Comparison of ENCODE assay signal across 12 mouse cellular contexts in genomic region chr1:187606271-187607040, GRCm38 (mm10). TPM values are rescaled to one million over a fixed set of nuclear protein-coding genes. Genes with fewer than 3 reads are reported as not detected.
DNase-seq lines count a peak whose midpoint lies in the region; ATAC-seq lines count a peak whose summit lies in the region.
"Had no signal": no experiment of that assay in that cellular context is flagged by ENCODE, and none has a peak within 500 bp of the region (broad histone marks: within the 10 kb centered on the region; RNA-seq: fewer than 3 reads in every experiment).

No protein-coding gene starts in this region.

- 20% methylated on average over 23 of the region's 23 CpGs for WGBS in heart, embryonic 14.5 days
- WGBS in embryonic facial prominence, embryonic 10.5 days: 2% methylated on average over 23 of the region's 23 CpGs
- WGBS in hindbrain, embryonic 11.5 days: 2% methylated on average over 23 of the region's 23 CpGs
- 4% methylated on average over 23 of the region's 23 CpGs for WGBS in midbrain, embryonic 13.5 days

- H3K36me3 ChIP-seq in heart, embryonic 14.5 days (ENCODE audit: control insufficient read depth, insufficient read depth, low read length): no peaks in the 10 kb centered on the region
- H3K36me3 ChIP-seq in embryonic facial prominence, embryonic 10.5 days (replicated peaks): no peaks in the 10 kb centered on the region
- no peaks in the 10 kb centered on the region for H3K36me3 ChIP-seq in hindbrain, embryonic 11.5 days (ENCODE audit: control insufficient read depth, insufficient read depth, low read length)
- H3K36me3 ChIP-seq in midbrain, embryonic 13.5 days: no peaks in the 10 kb centered on the region

- peaks cover 40% of the 10 kb centered on the region for H3K27me3 ChIP-seq in heart, embryonic 14.5 days (ENCODE audit: control insufficient read depth, insufficient read depth, low read length)
- peaks cover 100% of the 10 kb centered on the region for H3K27me3 ChIP-seq in embryonic facial prominence, embryonic 10.5 days (replicated peaks; ENCODE audit: low read depth, poor library complexity, severe bottlenecking)
- H3K27me3 ChIP-seq in hindbrain, embryonic 11.5 days (ENCODE audit: control insufficient read depth, insufficient read depth, low read length): peaks cover 62% of the 10 kb centered on the region
- H3K27me3 ChIP-seq in midbrain, embryonic 13.5 days: peaks cover 88% of the 10 kb centered on the region
- H3K27me3 ChIP-seq: Patski had no signal

- no peak overlapping the region for H3K9ac ChIP-seq in heart, embryonic 14.5 days (ENCODE audit: low read length)
- no peak overlapping the region for H3K9ac ChIP-seq in hindbrain, embryonic 11.5 days (ENCODE audit: low read depth, low read length)
- H3K9ac ChIP-seq in midbrain, embryonic 13.5 days (replicated peaks): no peak overlapping the region

- ATAC-seq in heart, embryonic 14.5 days (ENCODE audit: insufficient number of reproducible peaks, insufficient read depth, low FRiP score, low read depth): no peak
- ATAC-seq in hindbrain, embryonic 11.5 days (ENCODE audit: low FRiP score): no peak
- ATAC-seq in midbrain, embryonic 13.5 days: no peak
- no peak for ATAC-seq in megakaryocyte progenitor cell, adult 5-6 weeks (replicated peaks; ENCODE audit: poor library complexity)
- ATAC-seq: Patski had no signal

- H3K4me3 ChIP-seq in heart, embryonic 14.5 days (ENCODE audit: control insufficient read depth in 1 of 2, insufficient read depth in 1 of 2, low read depth in 1 of 2, low read length in 2 of 2): no peak overlapping the region
- H3K4me3 ChIP-seq in embryonic facial prominence, embryonic 10.5 days: peak overlapping the region; percentile 36
- no peak overlapping the region for H3K4me3 ChIP-seq in hindbrain, embryonic 11.5 days (ENCODE audit: low read depth, low read length)
- H3K4me3 ChIP-seq in midbrain, embryonic 13.5 days (replicated peaks): 0 out of 2 replicates have a peak overlapping the region, but pooled peaks have one; percentile 9
- H3K4me3 ChIP-seq: erythroblast, embryonic 14.5 days had no signal

- H3K4me1 ChIP-seq in heart, embryonic 14.5 days (ENCODE audit: control insufficient read depth in 2 of 2, insufficient read depth in 2 of 2, low read length in 2 of 2): peaks cover 31 to 44% of the 10 kb centered on the region in 2 experiments
- peaks cover 69% of the 10 kb centered on the region for H3K4me1 ChIP-seq in embryonic facial prominence, embryonic 10.5 days
- peaks cover 9% of the 10 kb centered on the region for H3K4me1 ChIP-seq in hindbrain, embryonic 11.5 days (replicated peaks; ENCODE audit: control insufficient read depth, insufficient read depth, low read length)
- peaks cover 70% of the 10 kb centered on the region for H3K4me1 ChIP-seq in midbrain, embryonic 13.5 days (replicated peaks)

- H3K27ac ChIP-seq in heart, embryonic 14.5 days (replicated peaks in 1 of 2; ENCODE audit: control insufficient read depth in 1 of 2, insufficient read depth in 1 of 2, low read depth in 2 of 2, low read length in 2 of 2): no peak overlapping the region
- H3K27ac ChIP-seq in embryonic facial prominence, embryonic 10.5 days (replicated peaks): no peak overlapping the region
- no peak overlapping the region for H3K27ac ChIP-seq in hindbrain, embryonic 11.5 days (ENCODE audit: low read depth, low read length)
- no peak overlapping the region for H3K27ac ChIP-seq in midbrain, embryonic 13.5 days

- DNase-seq in heart, adult 9 months (ENCODE audit: low spot score in 2 of 2): no peak
- DNase-seq in embryonic facial prominence, embryonic 10.5 days (ENCODE audit: low spot score): peak; percentile 38
- DNase-seq in hindbrain, embryonic 11.5 days (ENCODE audit: low spot score): peak; percentile 50
- DNase-seq in left cerebral cortex, adult 9 months (ENCODE audit: low spot score in 2 of 2): no peak
- DNase-seq in adipocyte (ENCODE audit: low spot score): no peak
- DNase-seq: lung, postnatal 14 days had no signal

- H3K9me3 ChIP-seq in heart, embryonic 14.5 days (ENCODE audit: control insufficient read depth, low read length): no peaks in the 10 kb centered on the region
- H3K9me3 ChIP-seq in embryonic facial prominence, embryonic 10.5 days: no peaks in the 10 kb centered on the region
- H3K9me3 ChIP-seq in hindbrain, embryonic 11.5 days (ENCODE audit: control insufficient read depth, low read length): no peaks in the 10 kb centered on the region
- H3K9me3 ChIP-seq in midbrain, embryonic 13.5 days: no peaks in the 10 kb centered on the region

- H3K4me2 ChIP-seq in heart, embryonic 14.5 days (ENCODE audit: low read length): peak overlapping the region; percentile 92
- H3K4me2 ChIP-seq in hindbrain, embryonic 11.5 days (replicated peaks; ENCODE audit: low read depth, low read length): 0 out of 2 replicates have a peak overlapping the region, but pooled peaks have one; percentile 3
- H3K4me2 ChIP-seq in midbrain, embryonic 13.5 days (replicated peaks): peak overlapping the region; percentile 58

RNA-seq across cellular contexts. Expression of gene Esrrg, which starts 2.1 kb away (rescaled TPM):
- 31.2 and 37.3 TPM in 2 replicates for polyA plus RNA-seq in heart, embryonic 14.5 days (2014; fragmentation: Nextera tagmentation; extraction: Ambion mirVana)
- polyA plus RNA-seq in embryonic facial prominence, embryonic 10.5 days (2016; fragmentation: Nextera tagmentation; extraction: Ambion mirVana): 1.1 and 2.5 TPM in 2 replicates
- polyA plus RNA-seq in hindbrain, embryonic 11.5 days (2014; fragmentation: Nextera tagmentation; extraction: Ambion mirVana): 10.2 and 14.6 TPM in 2 replicates
- 16.5 and 16.9 TPM in 2 replicates for polyA plus RNA-seq in midbrain, embryonic 13.5 days (2015; fragmentation: Nextera tagmentation; extraction: Ambion mirVana)
- not detected in 2 replicates for total RNA-seq in megakaryocyte progenitor cell, adult 5-6 weeks (2015)
- total RNA-seq in megakaryocyte progenitor cell, adult 5-6 weeks (2017): not detected in 2 replicates
- total RNA-seq: granulocyte monocyte progenitor cell, adult 5-6 weeks had no signal
- polyA plus RNA-seq: erythroblast, embryonic 14.5 days had no signal

Comparison
In these comparisons a context has a peak if more than half of its experiments do, and no peak if none do; other contexts are left out.
1. H3K4me2 ChIP-seq: peak in every context shown above with its lines; median percentile 92 in heart, embryonic 14.5 days; 58 in midbrain, embryonic 13.5 days; 3 in hindbrain, embryonic 11.5 days.
2. H3K4me3 ChIP-seq: peak in embryonic facial prominence, embryonic 10.5 days (single experiment) and midbrain, embryonic 13.5 days (single experiment); none in heart, embryonic 14.5 days (0 of 2) and hindbrain, embryonic 11.5 days (single experiment).
3. DNase-seq: peak in embryonic facial prominence, embryonic 10.5 days (single experiment) and hindbrain, embryonic 11.5 days (single experiment); none in heart, adult 9 months (0 of 2), left cerebral cortex, adult 9 months (0 of 2) and adipocyte (single experiment).